Mouse (Mus musculus) E14TG2a.4 (cell line): ENCODE measurements around the gene Grin1.
A peak's percentile ranks its signal among the peaks of the same experiment; 100 is the strongest.

ENCODE experiments used
- H3K27me3 ChIP-seq: 2 replicates; pipeline ENCODE4 v1.6.1; 2014; ENCODE audit warnings: low read length, control low read depth; ENCODE audit not compliant: insufficient read depth
- H3K36me3 ChIP-seq: 2 replicates; pipeline ENCODE4 v1.6.1; 2014; ENCODE audit warnings: low read length, control low read depth; ENCODE audit not compliant: insufficient read depth
- H3K4me1 ChIP-seq: replicated peaks from 2 replicates; pipeline ENCODE4 v1.6.1; 2014; ENCODE audit warnings: low read depth, low read length, control low read depth
- H3K4me3 ChIP-seq: replicated peaks from 2 replicates; pipeline ENCODE4 v1.5.1; 2014; ENCODE audit warnings: mild to moderate bottlenecking, low read length
- H3K9me3 ChIP-seq: 2 replicates; pipeline ENCODE4 v1.6.1; 2014; ENCODE audit warnings: low read length, control low read depth
- CTCF ChIP-seq: conservative IDR thresholded peaks from 2 replicates; pipeline ENCODE4 v1.5.1; 2014; ENCODE audit warnings: low read length
- NANOG ChIP-seq: IDR thresholded peaks from 2 replicates; pipeline ENCODE4 v1.6.1; 2014; ENCODE audit warnings: borderline replicate concordance, low read length, mixed read lengths
- POU5F1 ChIP-seq: IDR thresholded peaks from 2 replicates; pipeline ENCODE4 v1.6.1; 2014; ENCODE audit warnings: low read length, borderline replicate concordance

The Grin1 gene

DNA sequence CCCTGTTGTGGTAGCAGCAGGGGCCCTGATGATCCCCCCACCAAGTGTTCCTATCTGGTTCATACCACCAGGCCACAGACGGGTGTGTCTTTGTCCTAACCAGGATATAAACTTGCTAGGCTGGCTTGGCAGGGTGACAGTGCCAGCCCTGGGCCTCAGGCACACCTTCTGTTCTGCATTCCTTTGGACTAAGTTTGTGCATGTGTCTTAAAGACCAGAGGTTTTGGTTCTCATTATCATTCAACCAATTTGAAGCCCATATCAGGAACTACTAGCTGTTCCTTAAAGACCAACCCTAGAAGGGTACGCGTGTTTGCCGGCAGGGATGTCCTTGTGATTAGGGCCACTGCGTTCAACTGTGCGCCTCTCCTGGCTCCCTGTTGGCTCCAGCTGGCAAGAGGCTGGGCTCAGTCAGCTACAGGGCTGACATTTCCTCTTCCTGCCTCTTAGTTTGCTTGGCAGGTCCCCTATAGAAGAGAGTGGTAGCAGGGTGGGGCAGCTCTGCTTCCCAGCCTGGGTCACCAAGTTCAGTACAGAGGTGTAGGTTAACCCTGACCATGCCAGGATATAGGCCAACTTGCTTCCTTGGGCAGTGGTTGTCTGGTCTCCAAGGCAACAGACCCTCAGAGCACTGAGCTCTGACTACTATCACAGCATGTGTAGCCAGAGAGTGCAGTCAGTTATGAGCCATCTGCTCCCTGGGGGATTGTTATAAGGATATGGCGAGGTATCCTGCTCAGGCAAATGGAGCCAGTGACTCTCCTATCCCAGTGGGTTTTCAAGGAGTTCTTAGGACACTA, 31.9 kb downstream of the Grin1 start:
- Histone ChIP-seq H3K9me3 (no peaks in the 10 kb centered on the region), H3K4me3 (no peak overlapping the region), H3K4me1 (peaks cover 55% of the 10 kb centered on the region), H3K36me3 (peaks cover 41% of the 10 kb centered on the region), H3K27me3 (peaks cover 51% of the 10 kb centered on the region)
- no peak for TF ChIP-seq CTCF

DNA sequence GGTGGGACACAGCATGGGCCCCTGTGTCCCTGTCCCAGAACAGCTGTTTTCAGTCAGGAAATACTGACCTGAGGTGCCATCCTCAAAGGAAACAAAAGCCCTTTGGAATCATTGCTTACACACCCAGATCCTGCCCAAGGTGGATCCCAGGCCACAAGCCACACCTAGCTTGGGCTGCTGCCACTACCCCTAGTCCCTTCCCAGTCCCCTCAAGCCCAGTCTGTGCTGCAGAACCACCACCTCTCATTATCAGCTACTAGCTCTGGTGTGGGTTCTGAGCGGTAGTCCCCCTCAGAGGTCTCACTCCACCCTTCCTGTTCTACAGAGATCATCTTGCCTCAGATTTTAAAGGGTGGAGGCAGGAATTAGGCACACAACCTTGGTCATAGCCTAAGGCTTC, 32.7 kb downstream of the Grin1 start:
- H3K4me3 ChIP-seq = no peak overlapping the region
- TF ChIP-seq POU5F1 (no peak), CTCF (no peak), NANOG (no peak)
- H3K27me3 ChIP-seq = peaks cover 44% of the 10 kb centered on the region
- H3K9me3 ChIP-seq = no peaks in the 10 kb centered on the region
- H3K4me1 ChIP-seq = peaks cover 48% of the 10 kb centered on the region
- H3K36me3 ChIP-seq = peaks cover 46% of the 10 kb centered on the region

DNA sequence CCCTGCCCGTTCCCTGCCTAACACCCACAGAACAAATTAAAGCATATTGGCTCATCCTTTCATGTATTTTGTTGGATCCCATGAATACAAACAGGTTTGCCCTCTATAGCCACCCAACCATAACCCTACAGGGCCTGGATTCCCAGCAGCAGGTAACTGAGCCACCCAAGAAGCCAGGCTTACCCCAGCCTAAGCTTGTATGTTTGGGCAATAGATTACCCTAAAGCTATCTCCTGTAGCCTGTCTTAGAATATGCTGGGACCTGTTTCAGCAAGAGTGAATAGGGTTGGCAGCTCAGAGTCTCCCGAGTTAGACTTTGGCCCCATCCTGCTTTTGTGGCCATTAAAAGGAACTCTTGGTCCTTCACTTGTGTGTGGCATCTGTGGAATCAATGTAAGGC, 33.4 kb downstream of the Grin1 start:
- H3K9me3 ChIP-seq = no peaks in the 10 kb centered on the region
- no peak overlapping the region for H3K4me3 ChIP-seq
- peaks cover 41% of the 10 kb centered on the region for H3K4me1 ChIP-seq
- peaks cover 36% of the 10 kb centered on the region for H3K27me3 ChIP-seq
- TF ChIP-seq NANOG (no peak), CTCF (no peak), POU5F1 (no peak)
- H3K36me3 ChIP-seq = peaks cover 54% of the 10 kb centered on the region

DNA sequence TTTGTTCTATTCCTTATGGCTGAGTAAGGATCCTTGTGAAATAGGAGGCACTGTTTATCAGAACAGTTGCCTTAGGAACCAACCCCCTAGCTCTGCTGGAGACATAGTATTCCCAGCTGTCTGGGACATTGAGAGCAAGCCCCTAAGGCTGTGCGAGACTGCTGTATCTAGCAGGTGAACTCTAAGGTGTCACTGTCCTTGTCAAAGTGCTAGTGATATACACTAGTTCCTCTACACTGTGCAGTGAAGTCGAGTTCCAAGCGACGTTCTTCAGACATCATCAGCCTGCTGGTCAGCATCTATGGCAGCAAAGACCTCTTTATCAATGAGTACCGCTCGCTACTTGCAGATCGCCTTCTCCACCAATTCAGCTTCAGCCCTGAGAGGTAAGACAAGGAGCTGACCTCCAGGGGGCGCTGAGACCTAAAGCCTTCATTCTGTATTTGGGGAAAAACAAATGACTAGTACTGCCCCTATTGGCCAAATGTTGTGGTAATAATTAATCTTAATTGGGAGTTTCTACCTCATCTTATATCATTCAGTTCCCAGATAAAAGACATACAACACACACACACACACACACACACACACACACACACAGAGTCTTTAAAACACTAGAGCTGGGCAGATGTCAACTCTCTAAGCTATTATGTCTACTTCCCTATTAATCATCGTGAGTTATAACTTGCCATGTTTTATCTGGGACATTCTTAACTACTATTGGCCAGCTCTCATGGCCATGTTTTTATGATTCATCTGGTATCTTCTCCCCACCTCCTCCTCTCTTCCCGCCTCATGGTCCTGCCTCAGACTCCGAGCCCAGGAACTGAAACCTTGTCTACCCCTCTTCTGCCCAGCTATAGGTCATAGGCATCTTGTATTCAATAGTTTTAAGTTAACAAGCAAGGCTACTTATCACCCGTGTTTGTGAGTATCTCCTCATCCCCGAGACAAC, 39.8 kb downstream of the Grin1 start:
- no peak for TF ChIP-seq POU5F1
- TF ChIP-seq NANOG = no peak
- TF ChIP-seq CTCF = peak; percentile 79
- H3K9me3 ChIP-seq = no peaks in the 10 kb centered on the region
- no peaks in the 10 kb centered on the region for H3K4me1 ChIP-seq
- H3K4me3 ChIP-seq = no peak overlapping the region
- H3K27me3 ChIP-seq = no peaks in the 10 kb centered on the region
- peaks cover 98% of the 10 kb centered on the region for H3K36me3 ChIP-seq

DNA sequence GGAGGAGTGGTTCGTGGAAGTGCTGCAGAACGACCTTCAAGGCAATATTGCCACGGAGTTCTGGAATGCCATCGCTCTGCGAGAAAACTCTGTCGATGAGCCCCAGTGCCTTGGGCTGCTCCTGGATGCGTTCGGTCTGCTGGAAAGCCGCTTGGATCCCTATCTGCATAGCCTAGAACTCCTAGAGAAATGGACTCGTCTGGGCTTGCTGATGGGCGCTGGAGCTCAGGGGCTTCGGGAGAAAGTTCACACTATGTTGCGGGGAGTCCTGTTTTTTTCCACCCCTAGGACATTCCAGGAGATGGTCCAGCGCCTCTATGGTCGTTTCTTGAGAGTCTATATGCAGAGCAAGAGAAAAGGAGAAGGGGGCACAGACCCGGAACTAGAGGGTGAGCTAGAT, 46.0 kb downstream of the Grin1 start:
- peaks cover 41% of the 10 kb centered on the region for H3K4me1 ChIP-seq
- no peaks in the 10 kb centered on the region for H3K27me3 ChIP-seq
- TF ChIP-seq POU5F1 = no peak
- TF ChIP-seq NANOG = no peak
- no peak for TF ChIP-seq CTCF
- peaks cover 88% of the 10 kb centered on the region for H3K36me3 ChIP-seq
- peak overlapping the region; percentile 95 for H3K4me3 ChIP-seq
- H3K9me3 ChIP-seq = no peaks in the 10 kb centered on the region

DNA sequence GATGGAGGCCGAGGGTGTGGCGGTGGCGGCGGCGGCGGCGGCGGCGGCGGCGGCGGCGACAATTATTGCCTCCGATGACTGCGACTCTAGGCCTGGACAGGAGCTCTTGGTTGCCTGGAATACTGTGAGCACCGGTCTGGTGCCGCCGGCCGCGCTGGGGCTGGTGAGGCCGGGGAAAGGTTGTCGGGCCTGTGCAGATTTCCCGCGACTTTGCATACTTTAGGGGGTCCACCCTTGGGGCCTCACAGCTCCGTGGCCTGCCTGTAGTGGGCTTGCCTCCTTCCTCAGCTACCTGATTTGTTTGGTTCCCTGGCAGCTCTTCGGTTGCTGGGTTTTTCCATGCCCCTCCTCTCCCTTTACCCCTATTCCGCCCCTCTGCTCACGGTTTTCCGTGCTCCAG, 46.5 kb downstream of the Grin1 start:
- H3K27me3 ChIP-seq = no peaks in the 10 kb centered on the region
- TF ChIP-seq POU5F1 (no peak), NANOG (no peak), CTCF (no peak)
- H3K9me3 ChIP-seq = no peaks in the 10 kb centered on the region
- H3K36me3 ChIP-seq = peaks cover 88% of the 10 kb centered on the region
- H3K4me3 ChIP-seq = peak overlapping the region; percentile 95
- peaks cover 46% of the 10 kb centered on the region for H3K4me1 ChIP-seq

DNA sequence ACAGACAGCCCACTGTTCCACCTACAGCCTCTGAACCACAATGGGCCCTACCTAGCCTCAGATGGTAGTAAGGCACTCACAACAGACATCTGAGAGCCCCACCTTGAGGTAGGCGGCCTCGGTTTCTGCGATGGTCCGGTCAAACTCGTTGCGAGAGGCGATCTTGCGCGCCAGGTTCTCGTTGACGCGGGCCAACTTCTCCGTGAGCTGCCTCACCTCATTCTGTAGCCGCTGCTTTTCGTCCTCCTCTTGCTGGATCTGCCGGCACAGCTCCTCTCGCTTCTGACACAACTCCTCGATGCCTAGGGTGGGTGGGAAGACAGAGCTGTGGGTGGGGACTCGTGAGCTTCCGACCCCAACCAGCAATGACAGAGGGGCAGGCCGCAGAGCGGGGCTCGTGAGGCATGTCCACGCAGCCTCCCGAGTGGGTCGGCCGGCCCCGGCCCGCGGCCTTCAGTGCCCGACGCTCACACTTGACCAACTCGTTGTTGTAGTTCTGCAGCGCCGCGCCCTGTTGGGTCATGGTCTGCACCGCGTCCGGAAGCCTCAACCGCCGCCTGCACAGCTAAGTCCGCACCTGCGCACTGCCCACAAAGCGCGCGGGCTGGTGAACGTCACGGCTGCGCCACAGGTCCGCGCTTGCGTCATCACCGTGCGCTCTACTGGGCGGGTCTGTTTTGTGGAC, 47.0 kb downstream of the Grin1 start, which contains the start of the genes Ssna1 and Anapc2:
Gene Ssna1, minus strand, starts transcription at position 612 of the 685 bp plus-strand sequence.
Gene Anapc2, plus strand, starts transcription at position 652 of the 685 bp plus-strand sequence.
- Histone ChIP-seq H3K4me1 (peaks cover 51% of the 10 kb centered on the region), H3K36me3 (peaks cover 88% of the 10 kb centered on the region), H3K9me3 (no peaks in the 10 kb centered on the region), H3K4me3 (peak within 1 kb of the TSS; percentile 95), H3K27me3 (no peaks in the 10 kb centered on the region)
- TF ChIP-seq CTCF (no peak), NANOG (no peak), POU5F1 (no peak)

DNA sequence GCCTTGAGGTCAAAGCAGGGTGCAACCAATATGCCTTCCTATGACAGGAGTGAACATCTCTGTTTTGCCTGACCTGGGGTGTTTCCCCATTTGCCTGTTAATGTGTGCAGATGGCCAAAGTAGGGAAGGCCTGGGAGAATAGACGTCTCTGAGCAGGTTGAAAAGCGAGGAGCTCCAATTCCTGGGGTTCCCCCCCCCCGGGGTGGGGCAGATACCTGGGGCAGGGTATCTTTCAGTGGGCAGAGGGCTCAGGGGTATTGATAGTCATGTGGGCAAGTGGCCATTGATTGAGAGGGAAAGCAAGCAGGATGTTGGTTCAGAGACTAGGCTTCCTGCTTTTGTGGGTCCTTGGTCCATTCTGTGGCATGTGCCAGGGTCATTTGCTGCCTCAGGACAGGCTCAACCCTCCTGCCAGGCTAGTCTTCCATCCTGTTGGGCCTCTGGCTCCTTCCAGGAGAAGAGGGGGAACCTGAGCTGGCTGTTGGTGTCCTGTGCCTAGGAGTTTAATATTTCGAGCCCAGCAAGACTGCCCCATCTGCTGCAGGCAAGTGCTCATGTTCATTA, 51.2 kb downstream of the Grin1 start:
- Histone ChIP-seq H3K4me3 (0 out of 2 replicates have a peak overlapping the region, but pooled peaks have one; percentile 60), H3K4me1 (peaks cover 77% of the 10 kb centered on the region), H3K36me3 (peaks cover 83% of the 10 kb centered on the region), H3K27me3 (peaks cover 10% of the 10 kb centered on the region), H3K9me3 (no peaks in the 10 kb centered on the region)
- TF ChIP-seq CTCF (no peak), POU5F1 (no peak), NANOG (no peak)
